9 mouse cellular contexts compared by ENCODE assay signal in the genomic region with DNA sequence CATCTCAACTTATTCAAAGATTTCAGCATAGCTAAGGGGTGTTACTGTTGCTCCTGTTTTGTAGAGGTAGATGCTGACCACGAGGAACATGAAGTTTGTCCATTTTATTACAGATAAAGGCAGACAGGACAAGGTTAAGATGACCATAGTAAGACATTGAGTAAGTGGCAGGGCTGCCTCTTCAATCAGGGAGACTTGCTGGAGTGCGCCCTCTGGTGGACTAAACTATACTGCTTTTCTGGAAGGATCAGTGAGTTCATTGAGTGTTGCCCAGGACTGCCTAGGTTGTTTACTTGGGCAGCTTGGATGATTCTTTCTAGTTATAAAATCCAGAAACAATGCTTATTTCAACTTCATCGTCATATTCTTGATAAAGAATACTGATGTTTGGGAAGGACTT. TPM values are rescaled to one million over a fixed set of nuclear protein-coding genes. Genes with fewer than 3 reads are reported as not detected.
DNase-seq lines count a peak whose midpoint lies in the region; ATAC-seq lines count a peak whose summit lies in the region.
"Had no signal": no experiment of that assay in that cellular context is flagged by ENCODE, and none has a peak within 500 bp of the region (broad histone marks: within the 10 kb centered on the region; RNA-seq: fewer than 3 reads in every experiment).

No protein-coding gene starts in this region.

- no peak overlapping the region for H3K4me2 ChIP-seq in forebrain, embryonic 16.5 days (ENCODE audit: low read length)
- no peak overlapping the region for H3K4me2 ChIP-seq in embryonic facial prominence, embryonic 11.5 days (ENCODE audit: low read depth, low read length)

- no peak for ATAC-seq in forebrain, embryonic 16.5 days
- ATAC-seq in embryonic facial prominence, embryonic 11.5 days (replicated peaks; ENCODE audit: insufficient number of reproducible peaks, low FRiP score, low TSS enrichment, low read depth) = 0 out of 2 replicates have a peak, but pooled peaks have one; percentile 14

- no peak overlapping the region for H3K9ac ChIP-seq in forebrain, embryonic 16.5 days (replicated peaks; ENCODE audit: low read depth, low read length)
- H3K9ac ChIP-seq in embryonic facial prominence, embryonic 11.5 days (replicated peaks; ENCODE audit: low read length) = no peak overlapping the region

- no peak overlapping the region for H3K27ac ChIP-seq in forebrain, embryonic 10.5 days
- no peak overlapping the region for H3K27ac ChIP-seq in forebrain, embryonic 16.5 days (ENCODE audit: low read length)
- H3K27ac ChIP-seq in embryonic facial prominence, embryonic 11.5 days (replicated peaks; ENCODE audit: low read depth, low read length) = no peak overlapping the region

- no peaks in the 10 kb centered on the region for H3K27me3 ChIP-seq in forebrain, embryonic 10.5 days (ENCODE audit: poor library complexity, severe bottlenecking)
- no peaks in the 10 kb centered on the region for H3K27me3 ChIP-seq in forebrain, embryonic 16.5 days (replicated peaks; ENCODE audit: control insufficient read depth, insufficient read depth, low read length)
- no peaks in the 10 kb centered on the region for H3K27me3 ChIP-seq in embryonic facial prominence, embryonic 11.5 days (ENCODE audit: control insufficient read depth, insufficient read depth, low read length)
- H3K27me3 ChIP-seq: megakaryocyte, embryonic 14.5 days had no signal

- no peak overlapping the region for H3K4me3 ChIP-seq in forebrain, embryonic 10.5 days
- H3K4me3 ChIP-seq in forebrain, embryonic 16.5 days (replicated peaks; ENCODE audit: low read length) = no peak overlapping the region
- no peak overlapping the region for H3K4me3 ChIP-seq in embryonic facial prominence, embryonic 11.5 days (ENCODE audit: low read depth, low read length)
- H3K4me3 ChIP-seq: megakaryocyte, embryonic 14.5 days had no signal

- H3K9me3 ChIP-seq in forebrain, embryonic 10.5 days = no peaks in the 10 kb centered on the region
- no peaks in the 10 kb centered on the region for H3K9me3 ChIP-seq in forebrain, embryonic 16.5 days (ENCODE audit: control insufficient read depth, low read length)
- no peaks in the 10 kb centered on the region for H3K9me3 ChIP-seq in embryonic facial prominence, embryonic 11.5 days (replicated peaks; ENCODE audit: control insufficient read depth, low read length)
- H3K9me3 ChIP-seq: megakaryocyte, embryonic 14.5 days had no signal

- WGBS in forebrain, embryonic 10.5 days = 18% methylated on average over 3 of the region's 3 CpGs
- 12% methylated on average over 3 of the region's 3 CpGs for WGBS in forebrain, embryonic 16.5 days
- WGBS in embryonic facial prominence, embryonic 11.5 days = 18% methylated on average over 3 of the region's 3 CpGs

- no peaks in the 10 kb centered on the region for H3K4me1 ChIP-seq in forebrain, embryonic 10.5 days
- no peaks in the 10 kb centered on the region for H3K4me1 ChIP-seq in forebrain, embryonic 16.5 days (replicated peaks; ENCODE audit: control insufficient read depth, insufficient read depth, low read length)
- H3K4me1 ChIP-seq in embryonic facial prominence, embryonic 11.5 days (ENCODE audit: control insufficient read depth, insufficient read depth, low read length) = no peaks in the 10 kb centered on the region
- H3K4me1 ChIP-seq: megakaryocyte, embryonic 14.5 days had no signal

- no peaks in the 10 kb centered on the region for H3K36me3 ChIP-seq in forebrain, embryonic 10.5 days (replicated peaks)
- H3K36me3 ChIP-seq in forebrain, embryonic 16.5 days (ENCODE audit: control insufficient read depth, insufficient read depth) = no peaks in the 10 kb centered on the region
- H3K36me3 ChIP-seq in embryonic facial prominence, embryonic 11.5 days (replicated peaks; ENCODE audit: control insufficient read depth, insufficient read depth, low read depth, low read length) = no peaks in the 10 kb centered on the region

- peak; percentile 58 for DNase-seq in forebrain, embryonic 10.5 days (ENCODE audit: extremely low spot score, low spot score)
- peak; percentile 5 to 61 for DNase-seq in adrenal gland, postnatal 4 days (ENCODE audit: low spot score in 2 of 2)
- peak; percentile 81 for DNase-seq in embryonic facial prominence, embryonic 11.5 days (ENCODE audit: low spot score)
- DNase-seq in heart, postnatal 36 days = peak; percentile 48 to 71
- DNase-seq in layer of hippocampus, adult 8-10 months (ENCODE audit: low spot score in 2 of 2) = peak; percentile 19 to 75
- peak; percentile 87 for DNase-seq in lung, postnatal 14 days
- peak; percentile 75 for DNase-seq in right cerebral cortex, postnatal 14 days

- intact Hi-C loops in heart, postnatal 36 days (cut with DNase I) = loop anchor here (1.0 to 2.0 kb wide), 2 partner anchors 103 to 336 kb away; no protein-coding TSS in a partner anchor

RNA-seq across cellular contexts. Expression of gene Akr1c14, which starts 47.1 kb away (rescaled TPM):
- polyA plus RNA-seq in forebrain, embryonic 10.5 days (2016; fragmentation: Nextera tagmentation; extraction: Ambion mirVana) = 0.19 and 0.38 TPM in 2 replicates
- 0.71 and 1.0 TPM in 2 replicates for polyA plus RNA-seq in forebrain, embryonic 16.5 days (2015; fragmentation: Nextera tagmentation; extraction: Ambion mirVana)
- 10 to 100 TPM in 1 of 2 experiments, 1 to 10 TPM in 1; 2.5 to 14.8 TPM for total RNA-seq in adrenal gland, postnatal 4 days (2021)
- polyA plus RNA-seq in embryonic facial prominence, embryonic 11.5 days (2014; fragmentation: Nextera tagmentation; extraction: Ambion mirVana) = 0.33 and 0.84 TPM in 2 replicates
- 1 to 10 TPM; 6.8 to 7.9 TPM for total RNA-seq in heart, postnatal 36 days (2021)
- 1 to 10 TPM; 1.2 to 1.7 (median 1.4) TPM for total RNA-seq in layer of hippocampus, adult 8-10 months (2022)

RNA-seq across cellular contexts. Expression of gene Ucn3, which starts 56.5 kb away (rescaled TPM):
- not detected in 2 replicates for polyA plus RNA-seq in forebrain, embryonic 10.5 days (2016; fragmentation: Nextera tagmentation; extraction: Ambion mirVana)
- 0.21 and 0.56 TPM in 2 replicates for polyA plus RNA-seq in forebrain, embryonic 16.5 days (2015; fragmentation: Nextera tagmentation; extraction: Ambion mirVana)
- total RNA-seq in adrenal gland, postnatal 4 days (2021) = 1 to 10 TPM in 1 of 2 experiments, not detected in 1; 1.3 TPM
- not detected in 2 replicates for polyA plus RNA-seq in embryonic facial prominence, embryonic 11.5 days (2014; fragmentation: Nextera tagmentation; extraction: Ambion mirVana)
- not detected for total RNA-seq in heart, postnatal 36 days (2021)
- not detected for total RNA-seq in layer of hippocampus, adult 8-10 months (2022)

Comparison
In these comparisons a context has a peak if more than half of its experiments do, and no peak if none do; other contexts are left out.
1. DNase-seq: peak in every context shown above with its lines; median percentile 87 in lung, postnatal 14 days; 81 in embryonic facial prominence, embryonic 11.5 days; 75 in right cerebral cortex, postnatal 14 days; 60 in heart, postnatal 36 days; 58 in forebrain, embryonic 10.5 days; 47 in layer of hippocampus, adult 8-10 months; 33 in adrenal gland, postnatal 4 days.